Mouse (Mus musculus) hindbrain, postnatal 0 days (tissue): ENCODE measurements around the gene Stac2. TPM values are rescaled to one million over a fixed set of nuclear protein-coding genes. Genes with fewer than 3 reads are reported as not detected.
A peak's percentile ranks its signal among the peaks of the same experiment; 100 is the strongest.

Experiments used
- ATAC-seq: fragments of 200-750 bp; cut with Nextera tagmentation; 2 replicates; pipeline ENCODE4 v1.8.0; 2017; ENCODE audit warnings: mild to moderate bottlenecking, moderate TSS enrichment, moderate library complexity
- DNase-seq: peaks from one replicate; pipeline ENCODE4 v3.0.0-alpha.2; 2015; ENCODE audit warnings: low spot score
- H3K27ac ChIP-seq: fragments of 300-500 bp; sonication (generic); 2 replicates; pipeline ENCODE4 v1.5.1; 2014; ENCODE audit warnings: mild to moderate bottlenecking
- H3K27me3 ChIP-seq: fragments of 300-500 bp; sonication (generic); 2 replicates; pipeline ENCODE4 v1.6.1; 2014; ENCODE audit warnings: low read length, mixed read lengths; ENCODE audit not compliant: insufficient read depth
- H3K36me3 ChIP-seq: fragments of 300-500 bp; sonication (generic); 2 replicates; pipeline ENCODE4 v1.6.1; 2014; ENCODE audit warnings: low read length, mixed read lengths; ENCODE audit not compliant: insufficient read depth
- H3K4me1 ChIP-seq: fragments of 300-500 bp; sonication (generic); 2 replicates; pipeline ENCODE4 v1.6.1; 2014; ENCODE audit warnings: antibody characterized with exemption, low read length, mixed read lengths; ENCODE audit not compliant: insufficient read depth
- H3K4me2 ChIP-seq: fragments of 300-500 bp; sonication (generic); 2 replicates; pipeline ENCODE4 v1.6.1; 2014; ENCODE audit warnings: low read depth, mild to moderate bottlenecking, low read length, moderate library complexity, mixed read lengths
- H3K4me3 ChIP-seq: fragments of 300-500 bp; sonication (generic); 2 replicates; pipeline ENCODE4 v1.5.1; 2014; ENCODE audit warnings: low read length
- H3K9ac ChIP-seq: fragments of 300-500 bp; sonication (generic); replicated peaks from 2 replicates; pipeline ENCODE4 v1.6.1; 2014; ENCODE audit warnings: mild to moderate bottlenecking, low read length, moderate library complexity, mixed read lengths
- H3K9me3 ChIP-seq: fragments of 300-500 bp; sonication (generic); 2 replicates; pipeline ENCODE4 v1.6.1; 2016; ENCODE audit warnings: low read length, mixed read lengths
- CTCF ChIP-seq: IDR thresholded peaks from 2 replicates; pipeline ENCODE4 v1.5.1; 2016; ENCODE audit warnings: antibody characterized with exemption, control low read depth, low read depth
- WGBS: fragments of 180-500 bp; shearing (Covaris S2); extraction: QIAGEN DNeasy Blood & Tissue Kit; methylation state at CpG from one replicate; pipeline ENCODE4 v1.1.7; 2014; 5-methylcytosine and 5-hydroxymethylcytosine counted together
- polyA plus RNA-seq: library from polyadenylated mRNA; unstranded; fragments of >200 nt; fragmentation: Nextera tagmentation; extraction: Ambion mirVana; gene quantifications from 2 replicates; pipeline ENCODE4 v1.2.1, GENCODE M21; 2015
- total RNA-seq: library from RNA; depleted of rRNA; stranded (reverse); fragments of >200 nt; gene quantifications from 2 replicates; pipeline ENCODE4 v1.2.3, GENCODE M21; 2014

Gene Stac2
- total and polyA plus RNA-seq, 2 experiments from 2014 or later, result 6.1 to 6.9 TPM

GRCm38 (mm10) chr11:98019883-98020610 is 33.2 kb downstream of the Stac2 start:
- Histone ChIP-seq H3K4me2 (peak overlapping the region; percentile 67), H3K4me3 (peak overlapping the region; percentile 92), H3K4me1 (peaks cover 20% of the 10 kb centered on the region), H3K27ac (peak overlapping the region; percentile 22), H3K9me3 (no peaks in the 10 kb centered on the region), H3K9ac (peak overlapping the region; percentile 37), H3K36me3 (peaks cover 28% of the 10 kb centered on the region; the same call in 1 of the 2 replicates), H3K27me3 (no peaks in the 10 kb centered on the region)
- 15% methylated on average over 8 of the region's 8 CpGs for WGBS
- no peak for DNase-seq
- TF ChIP-seq CTCF, result no peak
- no peak for ATAC-seq

GRCm38 (mm10) chr11:98018858-98019641 is 34.2 kb downstream of the Stac2 start:
- H3K4me3 ChIP-seq, result no peak overlapping the region
- DNase-seq (peak; percentile 58), ATAC-seq (peak; percentile 16; the same call in 1 of the 2 replicates)
- H3K9me3 ChIP-seq, result no peaks in the 10 kb centered on the region
- peak; percentile 73 for TF ChIP-seq CTCF
- H3K4me1 ChIP-seq, result peaks cover 20% of the 10 kb centered on the region
- H3K9ac ChIP-seq, result 0 out of 2 replicates have a peak overlapping the region, but pooled peaks have one; percentile 37
- H3K36me3 ChIP-seq, result peaks cover 35% of the 10 kb centered on the region; the same call in 1 of the 2 replicates
- no peaks in the 10 kb centered on the region for H3K27me3 ChIP-seq
- peak overlapping the region; percentile 67; the same call in 1 of the 2 replicates for H3K4me2 ChIP-seq
- WGBS, result 24% methylated on average over 10 of the region's 10 CpGs
- peak overlapping the region; percentile 22; the same call in 1 of the 2 replicates for H3K27ac ChIP-seq

DNA sequence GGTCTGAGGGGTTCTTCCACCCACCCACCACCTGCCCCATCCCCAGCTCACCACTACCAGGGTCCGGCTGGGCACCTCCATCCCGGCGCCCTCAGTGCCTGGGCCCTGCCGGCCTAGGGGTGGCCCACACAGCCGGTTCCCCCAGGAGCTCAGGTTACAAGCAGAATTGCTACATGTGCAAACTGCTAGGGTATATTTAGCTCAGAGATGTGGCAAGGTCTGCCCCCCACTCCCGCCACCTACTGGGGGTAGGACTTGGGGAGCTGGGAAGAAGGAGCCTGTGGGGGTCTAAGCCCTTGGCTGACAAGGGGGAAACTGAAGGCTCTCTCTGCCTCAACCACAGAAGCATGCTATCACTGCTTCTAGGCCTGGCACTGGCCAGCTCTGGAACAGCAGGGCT is 35.0 kb downstream of the Stac2 start:
- Histone ChIP-seq H3K27ac (no peak overlapping the region), H3K9me3 (no peaks in the 10 kb centered on the region), H3K36me3 (peaks cover 37% of the 10 kb centered on the region; the same call in 1 of the 2 replicates), H3K4me1 (peaks cover 16% of the 10 kb centered on the region), H3K9ac (no peak overlapping the region), H3K4me3 (no peak overlapping the region), H3K27me3 (no peaks in the 10 kb centered on the region), H3K4me2 (no peak overlapping the region)
- TF ChIP-seq CTCF, result no peak
- DNase-seq, result no peak
- no peak for ATAC-seq
- 69% methylated on average over 6 of the region's 6 CpGs for WGBS

GRCm38 (mm10) chr11:98016824-98017223 is 36.4 kb downstream of the Stac2 start:
- ATAC-seq, result no peak
- Histone ChIP-seq H3K36me3 (peaks cover 42% of the 10 kb centered on the region; the same call in 1 of the 2 replicates), H3K9ac (no peak overlapping the region), H3K9me3 (no peaks in the 10 kb centered on the region), H3K27me3 (no peaks in the 10 kb centered on the region), H3K27ac (no peak overlapping the region), H3K4me1 (peaks cover 12% of the 10 kb centered on the region), H3K4me3 (no peak overlapping the region), H3K4me2 (no peak overlapping the region)
- 84% methylated on average over 4 of the region's 4 CpGs for WGBS
- DNase-seq, result no peak
- TF ChIP-seq CTCF, result no peak

DNA sequence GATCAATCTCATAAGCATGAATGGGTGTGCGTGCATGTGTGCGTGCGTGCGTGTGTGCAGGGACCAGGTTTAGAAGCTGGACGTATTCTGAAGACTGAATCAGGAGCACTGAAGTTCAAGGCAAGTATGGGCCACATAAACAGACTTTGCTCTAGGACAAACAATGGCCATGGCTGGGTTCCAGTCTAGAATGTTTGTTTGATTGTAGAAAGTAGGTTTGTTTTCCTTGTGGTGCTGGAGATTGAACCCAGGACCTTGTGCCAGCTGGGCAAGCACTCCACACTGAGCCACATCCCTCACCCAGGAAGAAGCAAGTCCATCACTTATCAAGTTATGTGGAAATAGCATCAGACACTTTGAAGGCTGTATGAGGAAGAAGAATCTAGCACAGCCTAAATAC is 37.1 kb downstream of the Stac2 start:
- Histone ChIP-seq H3K36me3 (peaks cover 48% of the 10 kb centered on the region), H3K27ac (no peak overlapping the region), H3K9ac (no peak overlapping the region), H3K4me1 (peaks cover 10% of the 10 kb centered on the region), H3K4me3 (no peak overlapping the region), H3K9me3 (no peaks in the 10 kb centered on the region), H3K27me3 (no peaks in the 10 kb centered on the region), H3K4me2 (no peak overlapping the region)
- WGBS, result 91% methylated on average over 5 of the region's 5 CpGs
- ATAC-seq (no peak), DNase-seq (no peak)
- TF ChIP-seq CTCF, result no peak

- no peak overlapping the region for H3K4me3 ChIP-seq
- no peaks in the 10 kb centered on the region for H3K9me3 ChIP-seq
- H3K36me3 ChIP-seq, result peaks cover 67% of the 10 kb centered on the region
- H3K4me1 ChIP-seq, result no peaks in the 10 kb centered on the region
- H3K27me3 ChIP-seq, result no peaks in the 10 kb centered on the region
- TF ChIP-seq CTCF, result no peak
- ATAC-seq (no peak), DNase-seq (no peak)
- no peak overlapping the region for H3K4me2 ChIP-seq
- H3K9ac ChIP-seq, result no peak overlapping the region
- 84% methylated on average over 10 of the region's 10 CpGs for WGBS
- H3K27ac ChIP-seq, result no peak overlapping the region
Observed at GRCm38 (mm10) chr11:98012831-98013230, 40.4 kb downstream of the Stac2 start.
